Mouse (Mus musculus): ENCODE data around the gene Snai1. TPM values are rescaled to one million over a fixed set of nuclear protein-coding genes. Genes with fewer than 3 reads are reported as not detected.

Snai1 gene
- total RNA-seq, 2 experiments from 2014 or later = 6.2 to 8.5 TPM

DNA sequence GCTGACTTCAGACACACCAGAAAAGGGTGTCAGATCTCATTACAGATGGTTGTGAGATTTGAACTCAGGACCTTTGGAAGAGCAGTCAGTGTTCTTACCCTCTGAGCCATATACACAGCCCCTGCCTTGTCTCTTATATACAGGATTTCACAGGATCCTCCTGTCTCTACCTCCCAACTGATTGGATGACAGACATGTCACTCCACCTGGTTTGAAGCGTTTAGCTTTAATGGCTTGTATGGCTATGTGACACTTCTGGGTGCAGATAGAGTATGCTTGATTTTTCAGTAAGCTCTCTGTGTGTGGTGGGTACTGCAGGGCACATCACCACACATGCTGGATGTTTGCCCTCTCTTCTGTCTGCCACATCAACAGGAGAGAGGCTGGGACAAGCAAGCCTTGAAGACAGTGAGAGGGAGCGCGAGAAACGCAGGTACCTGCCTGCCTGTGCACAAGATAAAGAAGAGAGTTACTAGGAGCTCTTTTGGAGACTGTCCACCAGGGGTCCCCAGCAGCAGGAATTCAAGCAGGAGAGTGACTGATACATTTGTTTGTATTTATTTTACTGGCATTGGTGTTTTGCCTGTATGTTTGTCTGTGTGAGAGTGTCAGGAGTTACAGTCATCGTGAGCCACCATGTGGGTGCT, 18.3 kb upstream of the Snai1 start:
- no peak for DNase-seq

DNA sequence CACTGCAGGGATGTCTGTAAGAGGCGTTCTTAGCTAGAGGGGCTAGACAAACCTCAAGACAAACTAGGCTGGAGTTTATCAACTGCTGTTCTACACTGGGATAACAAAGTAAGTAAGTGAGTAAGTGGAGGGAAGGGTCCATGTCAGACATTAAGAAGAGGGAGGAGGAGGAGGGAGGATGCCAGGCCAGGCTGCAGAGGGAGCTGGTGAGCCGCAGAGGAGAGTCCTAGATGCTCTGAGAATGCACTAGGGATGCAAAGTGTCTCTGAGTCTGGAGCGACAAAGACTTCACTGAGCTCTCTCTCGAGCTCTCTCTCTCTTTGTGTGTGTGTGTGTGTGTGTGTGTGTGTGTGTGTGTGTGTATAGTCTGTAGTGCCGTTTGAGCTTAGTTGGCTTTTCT, 9.7 kb upstream of the Snai1 start:
- peak; percentile 43 for DNase-seq

DNA sequence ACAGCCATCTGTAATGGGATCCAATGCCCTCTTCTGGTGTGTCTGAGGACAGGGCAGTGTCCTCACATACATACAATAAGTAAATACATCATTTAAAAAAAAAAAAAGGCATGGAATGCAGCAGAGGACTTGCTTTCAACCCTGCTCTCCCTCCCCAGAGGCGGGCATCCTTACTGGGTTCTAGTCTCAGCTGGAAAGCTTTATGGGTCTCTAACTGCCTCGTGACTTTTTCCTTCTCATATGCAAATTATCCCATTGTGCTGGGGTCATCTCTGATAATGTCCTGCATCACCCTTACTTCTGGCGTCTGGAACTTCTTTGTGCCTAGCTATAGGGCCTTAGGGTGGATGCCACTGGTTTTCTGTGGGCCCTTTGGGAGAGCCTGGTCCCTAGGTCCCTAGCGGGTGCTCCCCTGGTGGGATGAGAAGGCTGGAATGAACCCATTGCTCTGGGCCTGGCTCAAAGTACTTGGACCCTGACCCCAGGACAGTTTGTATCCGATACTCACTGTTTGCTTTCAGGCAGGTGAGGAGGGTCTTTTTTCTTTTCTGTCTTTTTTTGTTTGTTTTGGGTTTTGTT, 8.0 kb upstream of the Snai1 start:
- DNase-seq = no peak

DNA sequence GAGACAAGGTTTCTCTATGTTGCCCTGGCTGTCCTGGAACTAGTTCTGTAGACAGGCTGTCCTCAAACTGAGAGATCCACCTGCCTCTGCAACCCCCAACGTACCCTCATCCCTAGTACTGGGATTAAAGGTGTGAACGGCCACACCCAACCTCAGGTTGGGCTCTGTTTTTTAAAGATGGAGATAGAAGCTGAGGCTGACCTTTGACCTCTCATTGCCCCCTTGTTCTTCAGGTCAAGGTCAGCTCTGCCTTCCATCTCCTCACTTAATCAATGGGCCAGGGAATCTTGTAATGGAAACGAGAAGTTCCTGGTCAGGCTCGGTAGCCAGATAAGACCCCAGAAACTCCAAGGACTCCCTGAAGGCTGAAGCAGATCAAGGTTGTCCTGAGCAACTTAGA, 7.5 kb upstream of the Snai1 start:
- no peak for DNase-seq

DNA sequence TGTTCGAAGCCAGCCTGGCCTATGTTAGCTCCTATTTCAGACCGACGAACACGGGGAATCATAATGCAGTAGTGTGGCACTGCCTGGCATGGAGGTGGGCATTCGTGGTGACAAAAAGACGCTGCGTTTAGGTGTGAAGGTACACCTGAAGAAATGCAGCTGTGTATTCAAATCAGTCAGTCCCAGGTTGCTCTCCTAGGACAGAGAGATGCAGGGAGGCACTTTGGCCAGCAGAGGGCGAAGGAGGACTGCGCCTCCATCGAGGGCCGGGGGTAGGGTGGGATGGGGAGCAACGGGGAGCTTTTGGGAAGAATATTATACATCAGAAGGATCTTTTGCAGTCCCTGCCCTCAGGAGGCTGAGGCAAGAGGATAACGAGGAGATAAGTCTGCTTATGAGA, 5.9 kb upstream of the Snai1 start:
- DNase-seq = peak; percentile 74

DNA sequence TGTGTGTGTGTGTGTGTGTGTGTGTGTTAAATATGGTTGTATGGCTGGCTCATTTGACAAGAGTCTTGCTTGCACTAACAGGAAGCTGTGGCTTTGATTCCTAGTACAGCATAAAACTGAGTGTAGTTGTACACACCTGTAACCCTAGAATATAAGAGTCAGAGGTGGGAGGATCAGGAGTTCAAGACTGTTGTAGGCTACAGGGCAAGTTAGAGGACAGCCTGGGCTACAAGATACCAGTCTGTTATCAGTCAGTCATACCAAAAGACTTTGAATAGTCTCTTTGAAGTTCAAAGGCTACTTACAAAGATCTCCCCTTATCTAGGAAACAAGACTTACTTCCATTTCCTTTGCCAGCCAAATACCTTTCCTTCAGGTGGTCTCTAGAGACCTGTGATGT, 4.1 kb upstream of the Snai1 start:
- no peak for DNase-seq

DNA sequence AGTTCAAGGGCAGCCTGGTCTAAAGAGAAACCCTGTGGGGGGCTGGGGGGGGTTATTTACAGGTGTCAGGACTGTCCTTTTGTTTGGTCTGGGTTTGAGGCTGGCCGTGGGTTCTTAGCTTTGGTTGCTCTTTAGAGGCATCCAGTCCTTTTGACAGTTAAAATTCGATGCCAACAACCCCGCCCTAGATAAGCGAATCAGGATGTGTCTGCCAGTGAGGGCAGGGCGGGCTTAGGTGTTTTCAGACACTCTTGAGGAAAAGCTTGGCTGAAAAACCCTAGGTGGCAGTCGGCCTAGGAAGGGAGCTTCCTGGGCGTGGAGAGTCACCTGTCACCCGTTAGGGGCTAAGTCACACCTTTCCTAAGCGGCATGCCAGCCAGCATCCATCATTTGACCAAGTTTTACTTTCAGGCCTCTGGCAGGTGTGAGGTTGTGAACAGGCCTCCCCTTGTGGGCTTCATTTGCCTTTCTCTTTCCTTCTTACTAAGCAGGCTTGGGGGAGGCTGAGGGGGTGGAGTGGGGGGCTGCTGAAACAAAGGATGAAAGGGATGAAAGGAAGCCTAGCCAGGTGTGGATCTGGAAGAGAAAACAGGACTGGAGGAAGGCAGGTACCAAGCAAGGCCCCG, 1.6 kb upstream of the Snai1 start:
- DNase-seq = no peak

DNA sequence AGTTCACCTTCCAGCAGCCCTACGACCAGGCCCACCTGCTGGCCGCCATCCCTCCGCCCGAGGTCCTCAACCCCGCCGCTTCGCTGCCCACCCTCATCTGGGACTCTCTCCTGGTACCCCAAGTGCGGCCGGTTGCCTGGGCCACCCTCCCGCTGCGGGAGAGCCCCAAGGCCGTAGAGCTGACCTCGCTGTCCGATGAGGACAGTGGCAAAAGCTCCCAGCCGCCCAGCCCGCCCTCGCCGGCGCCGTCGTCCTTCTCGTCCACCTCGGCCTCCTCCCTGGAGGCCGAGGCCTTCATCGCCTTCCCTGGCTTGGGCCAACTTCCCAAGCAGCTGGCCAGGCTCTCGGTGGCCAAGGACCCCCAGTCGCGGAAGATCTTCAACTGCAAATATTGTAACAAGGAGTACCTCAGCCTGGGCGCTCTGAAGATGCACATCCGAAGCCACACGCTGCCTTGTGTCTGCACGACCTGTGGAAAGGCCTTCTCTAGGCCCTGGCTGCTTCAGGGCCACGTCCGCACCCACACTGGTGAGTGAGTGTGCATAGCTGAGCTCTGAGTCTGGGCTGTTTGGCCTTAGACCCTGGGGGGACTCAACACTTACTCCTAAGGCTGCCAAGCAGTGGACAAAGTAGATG, 794 bp downstream of the Snai1 start:
- peak; percentile 77 for DNase-seq

DNA sequence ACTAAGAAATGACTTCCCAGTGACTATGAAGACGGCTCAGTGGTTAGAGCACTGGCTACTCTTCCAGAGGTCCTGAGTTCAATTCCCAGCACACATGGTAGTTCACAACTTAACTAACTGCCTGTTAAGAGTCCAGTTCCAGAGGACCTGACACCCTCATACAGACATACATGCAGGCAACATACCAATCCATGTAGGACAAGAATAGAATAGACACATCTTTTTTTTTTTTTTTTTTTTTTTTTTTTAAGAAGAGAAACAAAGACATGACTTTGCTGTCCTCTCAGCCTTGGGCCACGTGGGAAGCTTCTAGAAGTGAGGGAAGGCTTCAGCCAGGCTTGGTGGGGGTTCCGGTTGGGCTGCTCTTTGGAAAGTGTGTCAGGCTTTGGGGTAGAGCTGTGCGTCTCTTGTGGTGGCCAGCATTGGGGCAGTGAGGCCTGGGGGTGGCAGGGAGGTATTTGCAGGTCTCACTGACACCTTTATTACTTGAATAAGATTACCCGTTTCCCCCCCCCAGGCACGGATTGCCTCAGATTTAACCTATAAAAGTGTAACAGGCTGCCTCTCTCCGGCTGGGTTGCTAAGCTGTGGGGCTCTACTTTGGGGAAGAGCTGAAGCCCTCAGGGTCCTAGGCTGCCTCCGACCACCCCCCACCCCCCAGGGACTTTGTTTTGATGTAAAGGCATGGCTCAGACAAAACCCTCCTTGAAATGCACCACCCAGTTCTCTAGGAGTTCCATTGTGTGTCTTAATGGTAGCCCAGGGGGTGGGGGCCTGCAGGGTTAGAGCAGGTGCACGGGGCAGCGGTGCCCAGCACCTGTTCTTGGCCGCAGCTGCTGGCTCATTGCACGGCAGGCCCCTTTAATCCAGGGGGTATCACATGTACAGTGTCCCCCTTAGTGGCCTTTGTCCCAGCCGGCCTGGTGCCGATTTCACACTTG, 1.8 kb downstream of the Snai1 start:
- DNase-seq = no peak

DNA sequence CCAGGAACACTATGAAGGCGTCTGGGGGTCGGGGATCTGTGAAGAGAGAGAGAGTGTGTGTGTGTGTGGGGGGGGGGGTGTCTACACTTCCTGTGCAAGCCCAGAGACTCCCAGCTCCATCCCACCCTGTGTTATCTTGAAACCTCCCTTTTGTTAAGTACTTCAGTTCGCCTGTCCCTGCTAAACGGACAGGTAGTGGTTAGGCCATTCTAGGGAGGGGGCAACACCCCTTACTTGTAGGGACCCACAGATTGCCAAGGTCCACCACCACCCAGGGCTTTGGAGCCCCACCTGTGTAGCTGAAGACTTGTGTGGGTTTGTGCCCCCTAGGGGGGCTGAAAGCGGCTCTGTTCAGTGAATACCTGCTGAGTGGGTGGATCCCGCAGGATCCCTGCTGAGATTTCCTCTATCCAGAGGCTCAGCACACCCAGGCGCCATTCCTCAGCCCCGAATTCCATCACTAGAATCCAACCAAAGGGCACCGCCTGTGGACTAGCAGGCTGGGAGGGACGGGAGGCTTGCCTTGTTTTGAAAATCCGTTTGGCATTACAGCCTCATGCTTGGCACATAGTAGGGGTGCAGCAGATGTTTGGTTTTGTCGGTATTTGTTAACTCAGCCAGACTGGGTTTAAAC, 2.6 kb downstream of the Snai1 start:
- DNase-seq = no peak

DNA sequence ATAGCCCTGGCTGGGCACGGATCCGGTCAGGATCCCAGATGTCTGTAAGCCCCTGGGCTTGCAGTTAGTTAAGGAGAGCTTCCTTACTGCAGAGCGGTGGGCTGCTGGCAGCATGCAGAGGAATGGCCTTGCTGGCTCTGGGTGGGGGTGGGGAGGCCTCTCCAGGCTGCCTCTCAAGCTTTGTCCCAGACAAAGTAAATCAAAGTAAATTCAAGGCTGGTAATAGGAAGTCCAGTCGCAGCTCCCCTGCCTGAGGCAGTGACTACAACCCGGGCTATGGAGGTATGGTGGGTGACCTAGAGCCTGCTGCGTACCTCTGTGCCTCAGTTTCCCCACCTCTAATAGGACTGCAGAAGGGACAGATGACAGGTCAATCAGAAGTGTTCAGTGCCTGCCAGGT, 3.3 kb downstream of the Snai1 start:
- DNase-seq = no peak

DNA sequence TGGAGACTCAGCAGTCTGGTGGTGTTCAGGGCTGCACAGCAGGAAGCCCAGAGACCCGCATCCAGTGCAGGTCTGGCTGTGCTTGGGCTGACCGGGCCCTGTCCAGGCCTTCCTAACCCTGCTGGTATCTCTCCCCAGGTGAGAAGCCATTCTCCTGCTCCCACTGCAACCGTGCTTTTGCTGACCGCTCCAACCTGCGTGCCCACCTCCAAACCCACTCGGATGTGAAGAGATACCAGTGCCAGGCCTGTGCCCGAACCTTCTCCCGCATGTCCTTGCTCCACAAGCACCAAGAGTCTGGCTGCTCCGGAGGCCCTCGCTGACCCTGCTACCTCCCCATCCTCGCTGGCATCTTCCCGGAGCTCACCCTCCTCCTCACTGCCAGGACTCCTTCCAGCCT, 3.8 kb downstream of the Snai1 start:
- DNase-seq = no peak

DNA sequence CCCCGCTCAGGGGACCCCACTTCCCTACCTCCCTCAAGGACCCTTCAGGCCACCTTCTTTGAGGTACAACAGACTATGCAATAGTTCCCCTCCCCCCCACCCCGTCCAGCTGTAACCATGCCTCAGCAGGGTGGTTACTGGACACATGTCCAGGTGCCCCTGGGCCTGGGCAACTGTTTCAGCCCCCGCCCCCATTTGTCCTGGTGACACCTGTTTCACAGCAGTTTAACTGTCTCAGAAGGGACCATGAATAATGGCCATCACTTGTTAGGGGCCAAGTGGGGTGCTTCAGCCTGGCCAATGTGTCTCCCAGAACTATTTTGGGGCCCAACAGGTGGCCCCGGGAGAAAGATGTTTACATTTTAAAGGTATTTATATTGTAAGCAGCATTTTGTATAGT, 4.4 kb downstream of the Snai1 start:
- no peak for DNase-seq

DNA sequence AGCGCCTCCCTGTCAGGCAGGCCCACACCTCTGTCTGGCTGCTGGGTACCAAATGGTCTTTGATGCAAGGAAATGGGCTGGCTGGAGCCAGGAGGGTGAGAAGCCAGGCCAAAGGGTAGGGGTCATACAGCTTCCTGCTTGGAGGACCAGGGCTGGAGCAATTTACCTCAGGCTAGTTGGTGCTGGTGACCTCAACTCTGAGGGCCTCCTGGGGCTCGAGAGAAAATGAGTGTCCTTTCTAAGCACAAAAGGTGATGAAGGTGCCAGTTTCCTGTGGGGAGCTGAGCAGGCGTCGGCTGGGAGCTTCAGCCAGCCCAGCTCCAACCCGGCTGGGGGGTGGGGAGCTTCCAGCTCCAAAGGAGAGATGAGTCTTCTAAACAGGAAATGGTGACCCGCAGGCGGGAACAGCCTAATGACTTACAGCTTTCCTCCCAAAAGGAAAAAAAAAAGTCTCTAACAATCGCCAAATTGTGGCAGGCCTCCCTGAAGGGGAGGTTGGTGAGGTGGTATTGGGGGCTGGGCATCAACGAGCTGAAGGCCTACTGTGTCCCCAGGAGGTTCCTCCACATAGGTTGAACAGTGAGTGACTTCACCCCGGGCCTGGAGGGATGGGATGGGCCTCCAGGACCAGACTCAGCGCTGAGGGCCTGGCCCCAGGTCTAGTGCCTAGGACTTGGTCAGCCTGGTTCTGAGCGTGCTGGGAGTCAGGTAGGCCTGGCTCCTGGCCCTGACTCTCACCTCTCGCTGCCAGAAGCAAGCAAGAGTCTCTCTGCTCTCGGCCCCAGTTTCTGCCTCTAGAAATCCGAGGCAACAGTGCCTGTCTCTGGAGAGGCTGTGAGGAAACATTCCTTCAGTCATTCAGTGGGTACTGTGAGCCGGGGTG, 5.4 kb downstream of the Snai1 start:
- peak; percentile 64 for DNase-seq

DNA sequence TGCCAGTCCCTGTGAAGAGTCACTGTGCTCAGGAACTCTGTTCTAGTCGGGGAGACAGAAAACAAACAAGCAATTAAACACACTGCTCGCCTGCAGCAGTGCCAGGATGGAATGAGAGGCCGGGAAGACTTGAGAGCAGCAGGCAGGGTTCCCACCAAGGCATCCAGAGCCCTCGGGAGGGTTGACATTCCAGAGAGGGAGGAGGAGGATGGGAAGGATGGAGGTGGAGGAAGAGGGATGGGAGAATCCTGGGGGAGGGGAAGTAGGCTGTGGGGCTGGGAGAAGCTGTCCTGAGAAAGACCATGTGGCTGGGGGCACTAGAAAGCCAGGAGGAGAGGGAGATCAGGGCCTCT, 6.0 kb downstream of the Snai1 start:
- DNase-seq = no peak

DNA sequence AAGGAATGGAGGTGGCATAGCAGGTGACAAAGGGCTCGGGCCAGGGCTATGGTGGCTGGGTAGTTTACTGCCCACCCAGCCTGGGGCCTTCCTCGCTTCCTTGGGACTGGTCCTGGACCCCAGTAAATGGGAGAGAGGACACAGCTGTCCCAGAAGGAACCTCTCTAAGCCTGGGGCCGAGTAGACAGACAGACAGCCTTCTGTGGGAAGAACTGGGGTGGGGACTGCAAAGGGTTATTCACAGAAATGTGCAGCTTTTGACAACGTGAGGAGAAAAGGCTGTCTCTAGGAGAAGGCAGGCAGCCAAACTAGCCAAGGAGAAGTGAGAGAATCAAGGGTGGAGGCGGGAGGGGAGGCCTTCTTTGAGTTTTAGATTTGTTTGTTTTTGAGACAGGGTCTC, 6.5 kb downstream of the Snai1 start:
- DNase-seq = no peak

DNA sequence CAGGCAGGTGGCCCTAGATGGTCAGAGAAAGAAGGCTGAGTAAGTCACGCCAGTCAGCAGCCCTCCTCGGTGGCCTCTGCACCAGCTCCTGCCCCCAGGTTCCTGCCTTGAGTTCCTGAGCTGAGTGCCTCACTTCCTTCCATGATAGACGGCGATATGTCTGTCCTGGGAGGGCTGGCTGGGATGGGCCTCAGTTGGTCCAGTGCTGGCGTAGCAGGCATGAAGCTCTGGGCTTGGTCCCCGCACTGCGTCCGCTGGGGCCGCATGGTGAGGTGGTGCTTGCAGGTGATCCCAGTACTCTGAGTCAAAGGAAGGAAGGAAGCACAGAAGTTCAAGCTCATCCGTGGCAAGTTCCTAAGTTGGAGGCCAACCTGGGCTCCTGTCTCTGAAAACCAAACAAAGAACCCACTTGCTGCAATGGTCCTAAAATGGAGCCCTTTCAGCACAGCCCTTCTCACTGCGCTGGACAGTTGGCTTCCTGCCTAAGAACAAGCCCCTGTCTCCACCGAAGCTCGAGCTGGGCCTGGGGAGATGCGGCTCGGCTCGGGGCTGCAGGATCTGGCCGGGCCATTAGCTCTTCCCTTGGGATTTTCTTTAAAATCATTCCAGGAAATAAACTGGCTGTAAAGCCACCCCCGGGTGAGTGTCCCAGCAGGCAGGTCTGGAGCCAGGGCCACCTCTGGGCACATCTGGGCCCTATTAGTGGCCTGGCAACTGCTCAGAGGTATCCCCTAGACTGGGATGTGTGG, 8.6 kb downstream of the Snai1 start:
- DNase-seq = no peak

DNA sequence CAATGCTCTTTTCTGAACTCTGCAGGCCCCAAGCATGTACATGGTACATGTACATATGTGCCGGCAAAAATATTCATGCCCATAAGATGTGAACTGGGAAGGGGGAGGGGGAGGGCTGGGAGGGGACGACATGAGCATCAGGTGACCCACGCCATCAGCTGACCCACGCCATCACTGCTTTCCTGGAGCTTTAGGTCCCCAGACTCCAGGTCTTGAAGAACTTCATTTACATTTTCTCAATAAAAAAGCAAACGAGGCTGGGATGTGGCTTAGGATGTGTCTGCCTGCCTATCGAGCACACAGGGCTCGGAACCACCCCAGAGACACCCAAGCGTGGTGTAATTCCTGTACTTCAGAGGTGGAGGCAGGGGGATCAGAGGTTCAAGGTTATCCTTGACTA, 9.4 kb downstream of the Snai1 start:
- no peak for DNase-seq

DNA sequence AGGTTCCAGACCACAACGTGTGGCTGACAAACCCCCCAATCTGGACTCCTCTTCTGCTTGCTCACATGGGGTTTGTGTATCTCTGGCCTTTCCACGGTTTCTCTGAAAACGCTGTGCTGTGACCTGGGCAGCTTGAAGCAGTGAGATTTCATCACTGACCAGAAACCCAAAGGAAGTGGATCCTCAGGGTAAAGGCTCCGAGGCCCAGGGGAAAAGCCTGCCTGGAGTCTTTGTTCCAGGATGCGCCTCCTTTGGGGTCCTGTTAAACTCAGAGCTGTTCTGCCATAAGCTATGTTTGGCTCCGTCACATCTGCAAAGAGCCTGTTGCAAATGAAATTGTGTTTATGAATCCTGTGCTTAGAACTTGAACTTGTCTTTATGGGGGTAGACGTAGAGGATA, 11.0 kb downstream of the Snai1 start:
- no peak for DNase-seq

DNA sequence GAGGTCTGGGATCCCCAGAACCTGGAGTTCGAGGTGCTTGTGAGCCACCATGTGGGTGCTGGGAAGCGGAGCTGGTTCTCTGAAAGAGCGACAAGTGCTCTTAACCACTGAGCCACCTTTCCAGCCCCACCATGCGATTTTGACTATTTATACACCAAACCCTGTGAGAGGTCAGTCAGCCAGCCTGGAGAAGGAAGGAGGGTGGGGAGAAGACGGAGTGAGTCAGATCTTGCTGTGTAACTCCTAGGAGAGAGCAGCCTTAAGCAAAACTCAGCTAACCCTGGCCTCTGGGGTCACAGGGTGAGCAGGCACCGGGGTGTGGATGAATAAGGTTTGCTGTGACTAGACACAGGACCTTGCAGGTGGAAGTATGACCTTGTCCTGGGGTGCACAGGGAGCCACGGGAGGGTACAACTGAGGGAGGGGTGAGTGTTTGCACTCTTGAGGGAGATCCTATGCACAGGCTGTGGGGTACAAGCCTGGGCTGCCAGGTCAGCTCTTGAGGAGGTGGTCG, 12.4 kb downstream of the Snai1 start:
- no peak for DNase-seq
